Mouse (Mus musculus) frontal cortex, postnatal 10 days (tissue): ENCODE data around the gene 4930447C04Rik.

Experiments
- DNase-seq, 2 experiments: peaks; one replicate each; pipeline ENCODE4 v3.0.0; 2022; ENCODE audit warnings: low spot score in 2 of 2, mixed read lengths in 1 of 2

4930447C04Rik gene

GRCm38 (mm10) chr12:72943574-72944110, 3.1 kb upstream of the 4930447C04Rik start:
- no peak for DNase-seq

GRCm38 (mm10) chr12:72942171-72942570, 1.6 kb upstream of the 4930447C04Rik start:
- no peak for DNase-seq

GRCm38 (mm10) chr12:72941398-72942051, 951 bp upstream of the 4930447C04Rik start:
- DNase-seq: no peak

- DNase-seq: no peak
These were observed 336 bp upstream of the 4930447C04Rik start for GRCm38 (mm10) chr12:72940822-72941397.

- no peak for DNase-seq
These were observed 958 bp downstream of the 4930447C04Rik start, which contains the start of gene Six6 for GRCm38 (mm10) chr12:72939616-72940015. Gene Six6, plus strand, starts transcription at chr12:72939892.

GRCm38 (mm10) chr12:72938600-72939490, 1.7 kb downstream of the 4930447C04Rik start:
- no peak for DNase-seq

- no peak for DNase-seq
These were observed 2.4 kb downstream of the 4930447C04Rik start for GRCm38 (mm10) chr12:72938176-72938575.

- DNase-seq: no peak
These were observed 2.9 kb downstream of the 4930447C04Rik start for GRCm38 (mm10) chr12:72937537-72938120.

GRCm38 (mm10) chr12:72936751-72937150, 3.8 kb downstream of the 4930447C04Rik start:
- DNase-seq: no peak

- no peak for DNase-seq
These were observed 23.2 kb downstream of the 4930447C04Rik start for GRCm38 (mm10) chr12:72917159-72917993.

- no peak for DNase-seq
These were observed 86.1 kb downstream of the 4930447C04Rik start for GRCm38 (mm10) chr12:72854377-72855032.

GRCm38 (mm10) chr12:72853406-72854076, 87.0 kb downstream of the 4930447C04Rik start:
- DNase-seq: no peak

GRCm38 (mm10) chr12:72852264-72852663, 88.3 kb downstream of the 4930447C04Rik start:
- no peak for DNase-seq

GRCm38 (mm10) chr12:72850146-72850545, 90.4 kb downstream of the 4930447C04Rik start:
- DNase-seq: no peak

GRCm38 (mm10) chr12:72847725-72848124, 92.8 kb downstream of the 4930447C04Rik start:
- DNase-seq: no peak

GRCm38 (mm10) chr12:72845946-72846345, 94.6 kb downstream of the 4930447C04Rik start:
- DNase-seq: no peak

- DNase-seq: no peak
These were observed 96.5 kb downstream of the 4930447C04Rik start for GRCm38 (mm10) chr12:72843973-72844620.

GRCm38 (mm10) chr12:72843555-72843954, 97.0 kb downstream of the 4930447C04Rik start:
- DNase-seq: no peak

GRCm38 (mm10) chr12:72843135-72843534, 97.4 kb downstream of the 4930447C04Rik start:
- DNase-seq: no peak
